Mouse (Mus musculus): Measurements from ENCODE around the gene Nr1h4.

DNA sequence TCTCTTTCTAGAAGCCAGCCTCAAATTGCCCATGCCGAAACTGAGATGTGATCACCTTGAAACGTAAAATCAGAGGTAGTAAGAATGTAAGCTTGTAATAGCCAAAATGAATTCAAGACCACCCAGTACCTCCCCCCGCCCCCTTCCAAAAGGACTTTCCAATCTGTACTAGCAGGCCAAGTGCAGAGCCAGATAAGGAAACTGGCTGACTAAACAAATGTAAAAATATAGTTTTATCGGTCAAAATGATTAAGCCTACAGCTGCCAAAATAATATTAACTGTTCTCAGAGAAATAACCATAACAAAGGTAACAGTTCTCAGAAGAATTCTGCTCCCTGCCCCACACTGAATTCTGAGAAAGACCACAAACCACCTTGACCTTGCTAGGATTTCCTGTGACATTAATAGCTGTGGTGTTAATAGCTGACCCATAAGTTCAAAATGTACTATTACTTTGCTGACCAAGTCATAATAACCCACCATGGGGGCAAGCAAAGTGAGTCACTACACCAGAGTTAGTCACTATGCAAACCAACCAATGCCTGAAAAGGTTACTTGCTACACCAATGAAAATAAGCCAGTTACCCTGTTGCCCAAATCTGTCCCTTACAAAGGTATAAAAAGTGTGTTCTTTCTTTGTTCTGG, 68.5 kb downstream of the Nr1h4 start:
- TF ChIP-seq POLR2A (IDR thresholded peaks at IDR 0.05; ENCODE audit: low read depth, low read length) (no peak), CTCF (IDR thresholded peaks at IDR 0.05; ENCODE audit: extremely low read depth, insufficient read depth, insufficient read length, insufficient replicate concordance) (no peak)

Data from spleen, adult 2 months (tissue).